Mouse (Mus musculus) left cerebral cortex, adult 8-10 months (tissue): ENCODE results near the gene Hist1h4b. TPM values are rescaled to one million over a fixed set of nuclear protein-coding genes. Genes with fewer than 3 reads are reported as not detected.
"Not testable (repeated sequence)": the region's sequence is repeated elsewhere in the genome, so short reads cannot be mapped to it uniquely, and the experiment has no call there.

Source experiments
- DNase-seq, 2 experiments: peaks; one replicate each; pipeline ENCODE4 v3.0.0; 2022; ENCODE audit warnings: low spot score in 2 of 2
- total RNA-seq, 4 experiments: library from RNA; stranded (reverse); gene quantifications; 2 replicates each; pipeline ENCODE4 v1.2.4; 2022

Hist1h4b gene
- total RNA-seq, 4 experiments from 2014 or later = 53.3 to 70.8 (median 63.3) TPM

- no peak for DNase-seq
Observed at GRCm38 (mm10) chr13:23757211-23757773, 479 bp downstream of the Hist1h4b start.

- DNase-seq = no peak
Observed at GRCm38 (mm10) chr13:23757921-23758320, 1.1 kb downstream of the Hist1h4b start.

- DNase-seq = no peak
Observed at GRCm38 (mm10) chr13:23759251-23759771, 2.5 kb downstream of the Hist1h4b start.

GRCm38 (mm10) chr13:23759916-23760239 lies 3.1 kb downstream of the Hist1h4b start:
- DNase-seq = no peak

- DNase-seq = peak in 1 of 2 experiments; percentile 50
Observed at GRCm38 (mm10) chr13:23760240-23760971, 3.6 kb downstream of the Hist1h4b start.

- peak; percentile 96 to 98 for DNase-seq
Observed at GRCm38 (mm10) chr13:23760972-23761864, 4.4 kb downstream of the Hist1h4b start, which contains the start of gene Hist1h4a. Gene Hist1h4a, minus strand, starts transcription at chr13:23761230.

GRCm38 (mm10) chr13:23761871-23762821 lies 5.3 kb downstream of the Hist1h4b start, which contains the start of gene Hist1h3a:
Gene Hist1h3a, minus strand, starts transcription at chr13:23762386.
- peak; percentile 45 to 53 for DNase-seq

GRCm38 (mm10) chr13:23763242-23763585 lies 6.4 kb downstream of the Hist1h4b start:
- no peak for DNase-seq

- DNase-seq = peak; percentile 67 to 79
Observed at GRCm38 (mm10) chr13:23763586-23764323, 6.9 kb downstream of the Hist1h4b start, which contains the start of gene Hist1h1a. Gene Hist1h1a, plus strand, starts transcription at chr13:23763666.

- DNase-seq = no peak
Observed at GRCm38 (mm10) chr13:23764324-23765171, 7.7 kb downstream of the Hist1h4b start.

- no peak for DNase-seq
Observed at GRCm38 (mm10) chr13:23765172-23765513, 8.3 kb downstream of the Hist1h4b start.

- DNase-seq = no peak
Observed at GRCm38 (mm10) chr13:23766772-23767171, 10.0 kb downstream of the Hist1h4b start.

- DNase-seq = no peak
Observed at GRCm38 (mm10) chr13:23768834-23769397, 12.1 kb downstream of the Hist1h4b start.

GRCm38 (mm10) chr13:23769613-23770012 lies 12.8 kb downstream of the Hist1h4b start, which contains the start of gene Trim38:
Gene Trim38, plus strand, starts transcription at chr13:23769913.
- not testable (repeated sequence) for DNase-seq

- DNase-seq = no peak
Observed at GRCm38 (mm10) chr13:23772561-23773313, 15.9 kb downstream of the Hist1h4b start.

GRCm38 (mm10) chr13:23778339-23778738 lies 21.5 kb downstream of the Hist1h4b start:
- no peak for DNase-seq

GRCm38 (mm10) chr13:23779025-23779424 lies 22.2 kb downstream of the Hist1h4b start:
- DNase-seq = no peak

GRCm38 (mm10) chr13:23792520-23792919 lies 35.7 kb downstream of the Hist1h4b start:
- peak in 1 of 2 experiments; percentile 15 for DNase-seq
